Mouse (Mus musculus): ENCODE results near the gene Zcchc10. TPM values are rescaled to one million over a fixed set of nuclear protein-coding genes. Genes with fewer than 3 reads are reported as not detected.
"Not testable (repeated sequence)": the region's sequence is repeated elsewhere in the genome, so short reads cannot be mapped to it uniquely, and the experiment has no call there.

The Zcchc10 gene
- 14.1 and 15.1 TPM in 2 replicates for polyA plus RNA-seq (2015; fragmentation: Nextera tagmentation; extraction: Ambion mirVana)

DNA sequence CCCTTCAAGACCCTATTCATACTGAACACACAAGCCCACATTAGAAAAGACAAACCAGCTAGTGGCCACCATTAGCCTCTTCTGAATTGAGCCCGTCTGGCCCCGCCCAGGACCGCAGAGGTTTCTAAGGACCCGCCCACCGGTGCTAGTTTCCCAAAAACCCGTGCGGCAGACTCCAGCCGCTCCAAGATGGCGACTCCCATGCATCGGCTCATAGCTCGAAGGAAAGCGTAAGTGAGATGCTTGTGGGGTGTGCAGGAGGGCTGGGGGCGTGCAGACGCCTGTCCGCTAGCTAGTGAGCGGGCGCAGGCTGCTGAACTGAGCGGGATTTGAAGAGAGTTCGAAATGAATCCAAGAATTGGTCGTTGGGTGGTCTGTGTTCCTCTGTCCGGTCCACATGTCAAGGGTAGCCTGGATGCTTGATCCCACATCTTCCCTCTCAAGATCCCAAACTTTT, at the start of gene Zcchc10:
Gene Zcchc10 (plus strand): TSS at position 168 of the 457 bp plus-strand sequence.
- Histone ChIP-seq H3K9ac (replicated peaks; ENCODE audit: low read depth, low read length) (peak within 1 kb of the TSS; percentile 87), H3K27me3 (replicated peaks; ENCODE audit: control insufficient read depth, insufficient read depth, low read length) (no peaks in the 10 kb centered on the region), H3K4me1 (replicated peaks; ENCODE audit: control insufficient read depth, insufficient read depth, low read length) (peaks cover 6% of the 10 kb centered on the region), H3K27ac (ENCODE audit: low read length) (peak within 1 kb of the TSS; percentile 78), H3K4me3 (replicated peaks; ENCODE audit: low read length) (peak within 1 kb of the TSS; percentile 86), H3K9me3 (ENCODE audit: control insufficient read depth, low read length) (no peaks in the 10 kb centered on the region), H3K4me2 (ENCODE audit: low read length) (peak within 1 kb of the TSS; percentile 81), H3K36me3 (ENCODE audit: control insufficient read depth, insufficient read depth) (no peaks in the 10 kb centered on the region; the same call in none of the 2 replicates)
- WGBS = under 1% methylated on average over 21 of the region's 21 CpGs
- peak; percentile 99 for ATAC-seq

DNA sequence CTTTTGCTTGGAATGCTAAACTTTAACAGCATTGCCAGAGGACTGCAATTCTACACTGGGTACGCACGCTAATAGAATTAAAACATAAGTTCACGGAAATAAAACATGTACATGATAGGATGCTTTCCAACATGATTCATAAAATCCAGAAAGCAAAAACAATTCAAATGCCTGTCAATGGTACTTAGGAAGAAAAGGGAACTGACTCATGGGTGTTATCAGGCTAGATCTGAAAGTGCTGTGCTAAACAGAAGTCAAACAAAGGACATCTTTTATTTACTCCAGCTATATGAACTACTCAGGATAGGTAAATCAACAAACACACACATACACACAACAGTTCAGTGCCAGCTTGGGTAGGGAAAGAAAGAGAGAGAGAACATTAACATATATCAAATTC, 49.1 kb upstream of the Zcchc10 start:
- Histone ChIP-seq H3K27ac (ENCODE audit: low read length) (no peak overlapping the region), H3K9ac (replicated peaks; ENCODE audit: low read depth, low read length) (no peak overlapping the region), H3K4me2 (ENCODE audit: low read length) (no peak overlapping the region), H3K27me3 (replicated peaks; ENCODE audit: control insufficient read depth, insufficient read depth, low read length) (no peaks in the 10 kb centered on the region), H3K4me1 (replicated peaks; ENCODE audit: control insufficient read depth, insufficient read depth, low read length) (no peaks in the 10 kb centered on the region), H3K9me3 (ENCODE audit: control insufficient read depth, low read length) (no peaks in the 10 kb centered on the region), H3K4me3 (replicated peaks; ENCODE audit: low read length) (no peak overlapping the region), H3K36me3 (ENCODE audit: control insufficient read depth, insufficient read depth) (peaks cover 39% of the 10 kb centered on the region)
- no peak for ATAC-seq
- 96% methylated on average over 3 of the region's 3 CpGs for WGBS

DNA sequence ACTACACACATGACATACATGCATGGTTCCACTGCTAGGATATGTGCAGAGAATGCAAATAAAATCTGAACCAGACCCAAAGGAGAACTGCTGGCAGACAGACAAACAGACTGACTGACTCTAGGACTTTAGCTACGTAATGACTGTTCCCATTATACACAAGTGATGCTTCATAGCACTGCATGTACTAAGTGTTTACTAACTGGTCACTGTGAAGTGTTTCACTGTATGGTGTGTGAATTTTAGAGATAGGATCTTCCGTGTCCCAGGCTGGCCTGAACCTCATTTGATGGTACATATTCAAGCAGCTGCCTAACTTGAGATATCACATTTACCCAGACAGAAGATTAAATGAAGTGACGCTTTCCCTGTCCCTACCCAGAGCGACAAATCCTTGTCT, 46.1 kb upstream of the Zcchc10 start:
- H3K4me2 ChIP-seq (ENCODE audit: low read length) = no peak overlapping the region
- H3K27me3 ChIP-seq (replicated peaks; ENCODE audit: control insufficient read depth, insufficient read depth, low read length) = no peaks in the 10 kb centered on the region
- no peaks in the 10 kb centered on the region for H3K4me1 ChIP-seq (replicated peaks; ENCODE audit: control insufficient read depth, insufficient read depth, low read length)
- no peak overlapping the region for H3K4me3 ChIP-seq (replicated peaks; ENCODE audit: low read length)
- H3K27ac ChIP-seq (ENCODE audit: low read length) = no peak overlapping the region
- ATAC-seq = no peak
- 87% methylated on average over 4 of the region's 4 CpGs for WGBS
- no peak overlapping the region for H3K9ac ChIP-seq (replicated peaks; ENCODE audit: low read depth, low read length)
- H3K9me3 ChIP-seq (ENCODE audit: control insufficient read depth, low read length) = no peaks in the 10 kb centered on the region
- H3K36me3 ChIP-seq (ENCODE audit: control insufficient read depth, insufficient read depth) = peaks cover 24% of the 10 kb centered on the region

DNA sequence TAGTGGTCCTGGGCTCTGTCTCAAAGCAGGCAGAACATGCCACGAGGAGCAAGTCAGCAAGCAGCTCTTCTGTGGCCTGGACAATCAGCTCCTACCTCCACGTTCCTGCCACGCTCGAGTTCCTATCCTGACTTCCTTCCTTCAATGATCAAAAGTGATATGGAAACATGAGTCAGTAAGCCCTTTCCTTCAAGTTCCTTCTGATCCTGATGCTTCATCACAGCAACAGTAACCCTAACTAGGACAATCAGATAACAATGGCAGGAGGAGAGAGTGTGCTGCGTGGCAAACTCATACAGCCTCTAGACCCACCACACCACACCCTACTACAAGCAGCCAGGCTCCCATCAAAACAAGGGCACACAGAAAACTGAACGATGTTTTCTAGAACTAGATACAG, 38.6 kb upstream of the Zcchc10 start:
- peaks cover 31% of the 10 kb centered on the region for H3K36me3 ChIP-seq (ENCODE audit: control insufficient read depth, insufficient read depth)
- no peak overlapping the region for H3K4me3 ChIP-seq (replicated peaks; ENCODE audit: low read length)
- H3K4me1 ChIP-seq (replicated peaks; ENCODE audit: control insufficient read depth, insufficient read depth, low read length) = no peaks in the 10 kb centered on the region
- H3K4me2 ChIP-seq (ENCODE audit: low read length) = no peak overlapping the region
- H3K27ac ChIP-seq (ENCODE audit: low read length) = no peak overlapping the region
- ATAC-seq = no peak
- no peaks in the 10 kb centered on the region for H3K9me3 ChIP-seq (ENCODE audit: control insufficient read depth, low read length)
- no peaks in the 10 kb centered on the region for H3K27me3 ChIP-seq (replicated peaks; ENCODE audit: control insufficient read depth, insufficient read depth, low read length)
- 94% methylated on average over 6 of the region's 6 CpGs for WGBS
- no peak overlapping the region for H3K9ac ChIP-seq (replicated peaks; ENCODE audit: low read depth, low read length)

DNA sequence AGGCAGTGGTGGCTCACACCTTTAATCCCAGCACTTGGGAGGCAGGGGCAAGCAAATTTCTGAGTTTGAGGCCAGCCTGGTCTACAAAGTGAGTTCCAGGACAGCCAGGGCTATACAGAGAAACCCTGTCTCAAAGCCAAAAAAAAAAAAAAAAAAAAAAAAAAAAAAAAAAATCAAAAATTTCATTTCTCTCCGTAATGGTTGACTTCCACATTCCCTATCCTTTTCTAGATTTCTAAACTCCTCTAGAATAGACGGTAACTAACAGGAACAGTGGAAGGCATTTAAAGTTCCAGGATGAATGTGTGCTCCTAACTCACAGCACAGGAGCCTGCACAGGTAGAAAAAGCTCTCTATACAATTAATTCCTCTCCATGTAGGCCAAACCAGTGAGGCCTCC, 34.3 kb upstream of the Zcchc10 start:
- not testable (repeated sequence) for H3K9ac ChIP-seq (replicated peaks; ENCODE audit: low read depth, low read length); H3K9me3 ChIP-seq (ENCODE audit: control insufficient read depth, low read length); H3K4me3 ChIP-seq (replicated peaks; ENCODE audit: low read length); H3K27ac ChIP-seq (ENCODE audit: low read length); H3K4me1 ChIP-seq (replicated peaks; ENCODE audit: control insufficient read depth, insufficient read depth, low read length); H3K4me2 ChIP-seq (ENCODE audit: low read length); ATAC-seq; H3K27me3 ChIP-seq (replicated peaks; ENCODE audit: control insufficient read depth, insufficient read depth, low read length)
- peaks cover 26% of the 10 kb centered on the region for H3K36me3 ChIP-seq (ENCODE audit: control insufficient read depth, insufficient read depth)
- 98% methylated on average over 2 of the region's 2 CpGs for WGBS

DNA sequence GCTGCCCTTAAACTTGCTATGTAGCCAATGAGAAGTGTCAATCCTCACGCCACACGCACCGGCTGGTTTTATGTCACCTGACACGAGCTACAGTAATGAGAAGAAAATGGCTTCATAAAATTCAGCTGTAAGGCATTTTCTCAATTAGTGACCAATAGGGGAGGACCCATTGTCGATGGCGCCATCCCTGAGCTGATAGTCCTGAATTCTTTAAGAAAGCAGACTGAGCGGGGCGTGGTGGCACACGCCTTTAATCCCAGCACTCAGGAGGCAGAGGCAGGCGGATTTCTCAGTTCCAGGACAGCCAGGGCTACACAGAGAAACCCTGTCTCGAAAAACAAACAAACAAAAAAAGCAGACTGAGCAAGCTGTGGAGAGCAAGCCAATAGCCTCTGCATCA, 33.6 kb upstream of the Zcchc10 start:
- ATAC-seq = no peak
- Histone ChIP-seq H3K4me2 (ENCODE audit: low read length) (no peak overlapping the region), H3K36me3 (ENCODE audit: control insufficient read depth, insufficient read depth) (peaks cover 24% of the 10 kb centered on the region), H3K4me1 (replicated peaks; ENCODE audit: control insufficient read depth, insufficient read depth, low read length) (no peaks in the 10 kb centered on the region), H3K9me3 (ENCODE audit: control insufficient read depth, low read length) (no peaks in the 10 kb centered on the region), H3K4me3 (replicated peaks; ENCODE audit: low read length) (no peak overlapping the region), H3K9ac (replicated peaks; ENCODE audit: low read depth, low read length) (no peak overlapping the region), H3K27ac (ENCODE audit: low read length) (no peak overlapping the region), H3K27me3 (replicated peaks; ENCODE audit: control insufficient read depth, insufficient read depth, low read length) (no peaks in the 10 kb centered on the region)
- WGBS = 91% methylated on average over 11 of the region's 11 CpGs

DNA sequence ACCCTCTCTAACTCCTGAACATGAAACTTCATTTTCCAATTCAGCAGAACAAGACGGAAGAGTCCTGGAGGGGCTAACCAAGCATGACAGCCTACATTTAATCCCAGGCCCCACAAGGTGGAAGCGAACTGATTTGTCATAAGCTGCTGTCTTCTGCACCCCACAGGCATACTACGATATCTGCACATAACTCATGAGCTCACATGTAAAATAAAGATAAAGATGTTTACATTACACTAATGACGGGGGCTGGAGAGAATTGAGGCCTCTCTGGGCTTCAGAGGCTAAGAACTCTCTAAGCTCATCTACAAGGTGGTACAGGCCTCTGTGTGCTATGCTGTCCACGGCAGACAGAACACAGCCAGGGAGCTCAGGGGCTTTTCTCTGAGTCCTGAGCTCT, 30.0 kb upstream of the Zcchc10 start:
- H3K9me3 ChIP-seq (ENCODE audit: control insufficient read depth, low read length) = no peaks in the 10 kb centered on the region
- no peaks in the 10 kb centered on the region for H3K27me3 ChIP-seq (replicated peaks; ENCODE audit: control insufficient read depth, insufficient read depth, low read length)
- no peak overlapping the region for H3K27ac ChIP-seq (ENCODE audit: low read length)
- WGBS = 93% methylated on average over 5 of the region's 5 CpGs
- no peak overlapping the region for H3K4me3 ChIP-seq (replicated peaks; ENCODE audit: low read length)
- ATAC-seq = no peak
- no peak overlapping the region for H3K4me2 ChIP-seq (ENCODE audit: low read length)
- H3K9ac ChIP-seq (replicated peaks; ENCODE audit: low read depth, low read length) = no peak overlapping the region
- H3K4me1 ChIP-seq (replicated peaks; ENCODE audit: control insufficient read depth, insufficient read depth, low read length) = peaks cover 23% of the 10 kb centered on the region
- H3K36me3 ChIP-seq (ENCODE audit: control insufficient read depth, insufficient read depth) = peaks cover 8% of the 10 kb centered on the region

DNA sequence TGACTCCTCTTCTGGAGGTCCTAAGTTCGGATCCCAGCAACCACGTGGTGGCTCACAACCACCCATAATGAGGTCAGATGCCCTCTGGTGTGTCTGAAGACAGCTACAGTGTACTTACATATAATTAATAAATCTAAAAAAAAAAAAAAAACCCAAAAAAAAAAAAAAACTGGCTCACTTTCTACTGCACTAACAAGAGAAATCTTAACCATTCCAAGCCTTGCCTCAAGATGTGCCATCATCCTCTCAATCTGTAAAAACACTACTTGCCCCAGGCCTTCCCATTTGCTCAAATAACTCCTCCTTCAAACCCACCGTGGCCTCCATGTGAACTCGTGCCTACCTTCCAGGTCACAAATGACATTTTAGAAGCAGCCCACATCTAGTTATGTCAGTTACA, 27.6 kb upstream of the Zcchc10 start:
- peaks cover 32% of the 10 kb centered on the region for H3K4me1 ChIP-seq (replicated peaks; ENCODE audit: control insufficient read depth, insufficient read depth, low read length)

DNA sequence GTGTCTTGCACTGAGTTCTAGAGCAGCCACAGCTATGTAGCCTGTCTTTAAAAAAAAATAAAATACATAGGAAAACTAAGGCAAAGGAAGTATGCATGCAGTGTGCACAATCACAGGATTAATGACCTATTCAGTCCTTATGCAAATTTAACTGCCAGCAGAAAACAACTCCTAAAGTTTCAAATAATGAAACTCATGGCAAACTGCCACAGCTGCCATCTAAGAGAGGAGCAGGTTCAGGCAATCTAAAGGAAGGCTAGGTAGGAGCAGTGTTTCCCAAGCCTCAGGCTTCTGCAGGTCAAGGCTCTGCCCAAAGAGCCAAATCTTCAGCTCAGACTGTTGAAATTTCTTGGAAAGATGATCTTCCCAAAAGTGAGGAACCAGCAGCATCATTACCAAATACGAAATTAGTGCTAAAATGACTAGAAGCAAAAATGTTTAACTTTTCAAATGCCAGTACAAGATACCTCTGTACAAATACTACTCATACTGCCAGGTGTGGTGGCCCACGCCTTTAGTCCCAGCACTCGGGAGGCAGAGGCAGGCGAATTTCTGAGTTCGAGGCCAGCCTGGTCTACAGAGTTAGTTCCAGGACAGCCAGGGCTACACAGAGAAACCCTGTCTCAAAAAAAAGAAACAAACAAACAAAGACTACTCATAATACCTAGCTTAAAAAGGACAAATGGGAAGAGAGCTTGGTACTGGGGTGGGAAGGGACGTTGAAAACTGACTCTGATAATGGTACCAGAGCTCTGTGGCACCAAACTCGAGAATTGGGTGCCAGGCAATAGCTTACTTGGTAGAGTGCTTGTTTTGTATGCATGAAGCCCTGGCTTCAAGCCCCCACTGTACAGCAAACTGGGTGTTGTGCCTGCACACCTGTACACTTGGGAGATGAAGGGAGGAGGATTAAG, 26.3 kb upstream of the Zcchc10 start:
- H3K27ac ChIP-seq (ENCODE audit: low read length) = no peak overlapping the region
- H3K4me1 ChIP-seq (replicated peaks; ENCODE audit: control insufficient read depth, insufficient read depth, low read length) = peaks cover 32% of the 10 kb centered on the region
- H3K27me3 ChIP-seq (replicated peaks; ENCODE audit: control insufficient read depth, insufficient read depth, low read length) = no peaks in the 10 kb centered on the region
- ATAC-seq = no peak
- H3K36me3 ChIP-seq (ENCODE audit: control insufficient read depth, insufficient read depth) = no peaks in the 10 kb centered on the region
- 83% methylated on average over 7 of the region's 7 CpGs for WGBS
- peak overlapping the region; percentile 45; the same call in 1 of the 2 replicates for H3K9ac ChIP-seq (replicated peaks; ENCODE audit: low read depth, low read length)
- no peaks in the 10 kb centered on the region for H3K9me3 ChIP-seq (ENCODE audit: control insufficient read depth, low read length)
- no peak overlapping the region for H3K4me3 ChIP-seq (replicated peaks; ENCODE audit: low read length)
- peak overlapping the region; percentile 95; the same call in 1 of the 2 replicates for H3K4me2 ChIP-seq (ENCODE audit: low read length)

More for the DNA sequence above, 27.6 kb upstream of the Zcchc10 start:
- Histone ChIP-seq H3K9ac (replicated peaks; ENCODE audit: low read depth, low read length) (no peak overlapping the region), H3K4me3 (replicated peaks; ENCODE audit: low read length) (no peak overlapping the region), H3K27ac (ENCODE audit: low read length) (no peak overlapping the region), H3K4me2 (ENCODE audit: low read length) (no peak overlapping the region), H3K36me3 (ENCODE audit: control insufficient read depth, insufficient read depth) (no peaks in the 10 kb centered on the region), H3K9me3 (ENCODE audit: control insufficient read depth, low read length) (no peaks in the 10 kb centered on the region), H3K27me3 (replicated peaks; ENCODE audit: control insufficient read depth, insufficient read depth, low read length) (no peaks in the 10 kb centered on the region)
- ATAC-seq = no peak
- WGBS = 77% methylated on average over 4 of the region's 4 CpGs
